Mouse (Mus musculus) adrenal gland, postnatal 25 days (tissue): ENCODE results near the gene Atp1b3. TPM values are rescaled to one million over a fixed set of nuclear protein-coding genes. Genes with fewer than 3 reads are reported as not detected.
"Not testable (repeated sequence)": the region's sequence is repeated elsewhere in the genome, so short reads cannot be mapped to it uniquely, and the experiment has no call there.

Source experiments
- DNase-seq: peaks from one replicate; pipeline ENCODE4 v3.0.0; 2021; ENCODE audit warnings: mixed read lengths
- total RNA-seq: library from RNA; stranded (reverse); gene quantifications from 2 replicates; pipeline ENCODE4 v1.2.3, GENCODE M21; 2021

The Atp1b3 gene
- total RNA-seq, 1 experiment from 2014 or later, result 215 TPM

GRCm38 (mm10) chr9:96363581-96364140 lies 581 bp downstream of the Atp1b3 start:
- DNase-seq, result peak; percentile 79

- DNase-seq, result no peak
These were observed 4.2 kb downstream of the Atp1b3 start for GRCm38 (mm10) chr9:96360056-96360455.

GRCm38 (mm10) chr9:96353799-96354198 lies 10.4 kb downstream of the Atp1b3 start:
- DNase-seq, result peak; percentile 56

- no peak for DNase-seq
These were observed 11.0 kb downstream of the Atp1b3 start for GRCm38 (mm10) chr9:96353121-96353769.

DNA sequence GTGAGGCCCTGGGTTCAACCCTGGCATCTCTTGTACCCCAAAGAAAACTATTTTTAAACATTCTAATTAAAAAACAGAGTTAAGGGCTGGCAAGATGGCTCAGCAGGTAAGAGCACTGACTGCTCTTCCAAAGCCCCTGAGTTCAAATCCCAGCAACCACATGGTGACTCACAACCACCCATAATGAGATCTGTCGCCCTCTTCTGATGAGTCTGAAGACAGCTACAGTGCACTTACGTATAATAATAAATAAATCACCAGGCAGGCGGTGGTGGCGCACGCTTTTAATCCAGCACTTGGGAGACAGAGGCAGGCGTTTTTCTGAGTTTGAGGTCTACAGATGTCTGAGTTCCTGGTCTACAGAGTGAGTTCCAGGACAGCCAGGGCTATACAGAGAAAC lies 12.5 kb downstream of the Atp1b3 start:
- DNase-seq, result not testable (repeated sequence)

DNA sequence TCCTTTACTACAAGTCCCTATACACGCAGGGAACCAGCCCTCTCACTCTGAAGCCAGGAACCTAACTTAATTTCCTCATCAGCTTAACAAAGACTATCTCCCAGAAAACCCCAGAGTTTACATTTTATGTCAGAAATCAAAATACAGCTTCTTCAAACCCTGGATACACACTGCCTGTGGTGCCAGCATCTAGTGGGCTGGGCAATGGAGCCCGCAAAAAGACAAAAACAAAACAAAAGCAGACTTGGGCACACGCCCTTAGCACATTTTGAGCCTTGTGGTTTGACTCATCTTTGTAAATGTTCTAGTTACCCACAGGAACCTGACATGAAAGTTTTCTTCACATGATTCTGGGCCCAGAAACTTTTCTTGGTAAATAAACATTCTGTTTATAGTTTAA lies 13.8 kb downstream of the Atp1b3 start:
- no peak for DNase-seq

- DNase-seq, result peak; percentile 40
These were observed 14.2 kb downstream of the Atp1b3 start for GRCm38 (mm10) chr9:96350010-96350409.

GRCm38 (mm10) chr9:96348885-96349284 lies 15.4 kb downstream of the Atp1b3 start:
- DNase-seq, result no peak

DNA sequence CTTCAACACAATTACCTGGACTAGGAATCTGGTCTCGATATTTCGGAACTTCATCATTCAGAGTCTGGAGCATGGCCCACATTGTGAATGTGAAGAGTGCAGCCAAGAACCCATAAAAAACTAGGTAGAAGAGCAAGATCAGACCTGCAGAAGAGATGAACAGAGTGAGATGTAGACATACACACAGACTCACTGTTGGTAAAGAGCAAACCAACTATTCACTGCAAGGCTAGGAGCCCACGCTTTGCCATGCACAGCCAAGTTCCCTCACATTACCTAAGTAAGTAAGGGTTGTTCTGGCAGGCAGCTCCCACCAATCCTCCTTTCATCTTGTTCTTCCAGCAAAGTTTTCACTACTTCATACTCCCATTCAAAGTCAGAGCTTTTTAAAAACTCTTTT lies 18.5 kb downstream of the Atp1b3 start:
- DNase-seq, result no peak

- DNase-seq, result no peak
These were observed 33.1 kb downstream of the Atp1b3 start for GRCm38 (mm10) chr9:96331146-96331545.

DNA sequence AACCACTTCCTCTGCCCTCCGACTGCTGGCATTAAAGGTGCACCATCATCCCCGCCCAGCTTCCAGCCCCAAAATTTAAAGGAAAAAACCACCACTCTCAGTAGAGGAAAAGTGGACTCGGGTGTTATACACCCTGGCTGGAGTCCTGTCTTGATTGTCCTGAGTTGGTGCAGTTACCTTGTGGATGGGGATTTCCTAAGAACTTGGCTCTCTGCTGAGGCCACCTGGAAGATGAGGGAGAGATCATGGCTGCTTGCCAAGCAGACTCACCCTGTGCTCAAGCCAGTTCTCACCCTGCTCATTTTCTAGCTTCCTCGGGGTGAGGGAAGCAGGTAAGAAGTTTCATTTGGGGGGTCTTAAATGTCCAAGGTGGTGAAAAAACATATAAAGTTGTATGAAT lies 36.0 kb downstream of the Atp1b3 start:
- DNase-seq, result no peak

- DNase-seq, result peak; percentile 71
These were observed 37.7 kb downstream of the Atp1b3 start for GRCm38 (mm10) chr9:96326496-96326923.

- DNase-seq, result no peak
These were observed 39.7 kb downstream of the Atp1b3 start for GRCm38 (mm10) chr9:96324502-96324901.

GRCm38 (mm10) chr9:96322411-96323152 lies 41.7 kb downstream of the Atp1b3 start:
- no peak for DNase-seq

DNA sequence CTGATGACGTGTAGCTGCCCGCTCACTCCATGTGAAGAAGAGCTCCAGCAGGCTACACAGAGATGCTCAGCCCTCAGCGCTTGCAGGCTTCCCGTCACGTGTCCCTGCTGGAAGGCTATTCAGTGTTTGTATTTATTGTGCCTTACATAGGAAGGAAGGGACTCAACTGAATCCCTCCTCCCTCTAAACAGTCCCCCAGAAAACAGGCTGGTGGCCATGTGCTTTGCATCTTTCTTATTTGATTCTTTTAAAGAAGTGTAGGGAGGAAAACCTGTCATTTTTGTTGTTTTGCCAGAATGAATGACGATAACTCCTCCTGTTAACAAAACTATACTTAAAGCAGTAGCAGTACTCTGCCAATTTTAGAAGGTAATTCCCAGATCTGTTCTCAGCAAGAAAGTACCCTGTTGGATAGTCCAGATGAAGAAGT lies 43.7 kb downstream of the Atp1b3 start:
- DNase-seq, result no peak

GRCm38 (mm10) chr9:96319333-96319732 lies 44.9 kb downstream of the Atp1b3 start:
- DNase-seq, result no peak

GRCm38 (mm10) chr9:96312074-96312473 lies 52.2 kb downstream of the Atp1b3 start:
- DNase-seq, result no peak

GRCm38 (mm10) chr9:96308816-96309215 lies 55.4 kb downstream of the Atp1b3 start:
- DNase-seq, result no peak

GRCm38 (mm10) chr9:96299324-96300008 lies 64.8 kb downstream of the Atp1b3 start:
- no peak for DNase-seq

DNA sequence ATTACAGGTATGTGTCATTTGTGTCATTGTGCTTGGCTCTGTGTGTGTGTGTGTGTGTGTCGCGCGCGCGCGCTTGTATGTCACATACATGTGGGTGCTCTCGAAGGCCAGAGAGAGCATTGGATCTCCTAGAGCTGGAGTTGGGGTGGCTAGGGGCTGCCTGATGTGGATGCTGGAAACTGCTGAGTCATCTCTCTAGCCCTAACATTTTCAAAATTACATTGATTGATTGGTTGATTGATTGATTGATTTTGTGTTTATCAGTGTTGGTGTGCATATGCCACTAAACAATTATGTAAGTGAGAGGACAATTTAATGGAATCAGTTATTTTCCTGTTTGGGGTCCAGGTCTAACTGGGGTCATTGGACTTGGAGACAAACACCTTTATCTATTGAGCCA lies 72.1 kb downstream of the Atp1b3 start:
- no peak for DNase-seq

- DNase-seq, result no peak
These were observed 79.3 kb downstream of the Atp1b3 start for GRCm38 (mm10) chr9:96284916-96285315.
